Mouse (Mus musculus) liver, embryonic 14.5 days (tissue): Measurements from ENCODE around the gene Cep250. TPM values are rescaled to one million over a fixed set of nuclear protein-coding genes. Genes with fewer than 3 reads are reported as not detected.

Experiments used
- ATAC-seq: fragments of 200-750 bp; cut with Nextera tagmentation; 2 replicates; pipeline ENCODE4 v1.8.0; 2017; ENCODE audit warnings: moderate number of reproducible peaks, mild to moderate bottlenecking, moderate library complexity; ENCODE audit not compliant: insufficient read depth
- DNase-seq, 3 experiments: peaks; one replicate each; pipeline ENCODE4 v3.0.0-alpha.2; 2012 to 2013; ENCODE audit warnings: low read depth in 3 of 3, low spot score in 3 of 3
- H3K27ac ChIP-seq: fragments of 300-500 bp; sonication (generic); 2 replicates; pipeline ENCODE4 v1.5.1; 2014; ENCODE audit warnings: moderate library complexity, mild to moderate bottlenecking, control low read depth, inconsistent platforms
- H3K27me3 ChIP-seq: fragments of 300-500 bp; sonication (generic); 2 replicates; pipeline ENCODE4 v1.6.1; 2014; ENCODE audit warnings: mild to moderate bottlenecking, low read length, moderate library complexity; ENCODE audit not compliant: control insufficient read depth, insufficient read depth
- H3K36me3 ChIP-seq: fragments of 300-500 bp; sonication (generic); replicated peaks from 2 replicates; pipeline ENCODE4 v1.6.1; 2014; ENCODE audit warnings: low read depth; ENCODE audit not compliant: control insufficient read depth, insufficient read depth
- H3K4me1 ChIP-seq, 2 experiments: fragments of 200-500 bp in 1 of 2; fragments of 300-500 bp in 1 of 2; sonication (generic) in 1 of 2; replicated peaks; 2 replicates each; pipeline ENCODE4 v1.6.1; 2012 to 2014; ENCODE audit warnings: antibody characterized with exemption in 1 of 2, inconsistent platforms in 1 of 2, low read length in 1 of 2; ENCODE audit not compliant: control insufficient read depth in 2 of 2, insufficient read depth in 2 of 2
- H3K4me2 ChIP-seq: fragments of 300-500 bp; sonication (generic); 2 replicates; pipeline ENCODE4 v1.6.1; 2014; ENCODE audit warnings: low read depth, mild to moderate bottlenecking, control low read depth, moderate library complexity
- H3K4me3 ChIP-seq, 2 experiments: fragments of 200-500 bp in 1 of 2; fragments of 300-500 bp in 1 of 2; sonication (generic) in 1 of 2; 2 replicates each; pipeline ENCODE4 v1.5.1; 2012 to 2014; ENCODE audit warnings: low read depth in 2 of 2, low read length in 2 of 2, mild to moderate bottlenecking in 2 of 2, control low read depth in 1 of 2, inconsistent platforms in 1 of 2, moderate library complexity in 1 of 2; ENCODE audit not compliant: insufficient read depth in 1 of 2
- H3K9ac ChIP-seq: fragments of 300-500 bp; sonication (generic); replicated peaks from 2 replicates; pipeline ENCODE4 v1.6.1; 2014; ENCODE audit warnings: mild to moderate bottlenecking, control low read depth, moderate library complexity
- H3K9me3 ChIP-seq: fragments of 300-500 bp; sonication (generic); 2 replicates; pipeline ENCODE4 v1.6.1; 2016; ENCODE audit warnings: low read length, mixed read lengths; ENCODE audit not compliant: control insufficient read depth
- CTCF ChIP-seq: IDR thresholded peaks from 2 replicates; pipeline ENCODE4 v1.5.1; 2016; ENCODE audit warnings: antibody characterized with exemption, low read depth, control low read depth
- EP300 ChIP-seq: IDR thresholded peaks from 2 replicates; pipeline ENCODE4 v1.6.1; 2016; ENCODE audit warnings: antibody characterized with exemption, low read depth
- WGBS: fragments of 180-500 bp; shearing (Covaris S2); extraction: QIAGEN DNeasy Blood & Tissue Kit; methylation state at CpG from one replicate; pipeline ENCODE4 v1.1.7; 2014; ENCODE audit not compliant: insufficient replicate concordance; 5-methylcytosine and 5-hydroxymethylcytosine counted together
- polyA plus RNA-seq, 2 experiments: library from polyadenylated mRNA; depleted of rRNA in 1 of 2; stranded (reverse) in 1 of 2; unstranded in 1 of 2; fragments of >200 nt; fragmentation: Nextera tagmentation in 1 of 2; extraction: Ambion mirVana in 1 of 2; gene quantifications; 2 replicates each; pipeline versions ENCODE4 v1.2.1 to v1.2.3; 2012 to 2014

Gene Cep250
- polyA plus RNA-seq, 2 experiments = 7.4 to 9.8 TPM

DNA sequence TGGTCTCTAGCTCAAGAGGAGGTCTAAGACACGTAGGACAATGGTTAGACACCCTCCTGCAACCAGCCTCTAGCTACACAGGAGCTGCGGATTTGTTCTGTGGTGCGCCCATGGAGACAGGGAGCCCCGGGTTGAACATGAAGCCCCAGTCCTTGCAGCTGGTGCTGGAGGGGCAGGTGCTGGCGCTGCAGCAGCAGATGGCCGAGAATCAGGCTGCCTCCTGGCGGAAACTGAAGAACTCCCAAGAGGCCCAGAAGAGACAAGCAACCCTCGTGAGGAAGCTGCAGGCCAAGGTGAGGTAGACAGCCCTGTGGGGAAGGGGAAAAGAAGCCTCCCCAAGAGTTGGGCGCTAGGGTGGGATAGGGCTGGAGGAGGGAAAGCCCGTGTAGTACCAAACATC, 5.6 kb downstream of the Cep250 start:
- no peak for DNase-seq
- H3K4me3 ChIP-seq = no peak overlapping the region
- WGBS = 78% methylated on average over 10 of the region's 10 CpGs
- H3K4me2 ChIP-seq = no peak overlapping the region
- no peaks in the 10 kb centered on the region for H3K9me3 ChIP-seq
- TF ChIP-seq EP300 = no peak
- no peak for TF ChIP-seq CTCF
- no peaks in the 10 kb centered on the region for H3K27me3 ChIP-seq
- ATAC-seq = no peak
- no peaks in the 10 kb centered on the region; the same call in none of the 2 replicates for H3K36me3 ChIP-seq
- no peak overlapping the region for H3K9ac ChIP-seq
- H3K4me1 ChIP-seq = peaks cover 0 to 4% of the 10 kb centered on the region in 2 experiments; a peak in 1 of 4 replicates
- no peak overlapping the region for H3K27ac ChIP-seq

DNA sequence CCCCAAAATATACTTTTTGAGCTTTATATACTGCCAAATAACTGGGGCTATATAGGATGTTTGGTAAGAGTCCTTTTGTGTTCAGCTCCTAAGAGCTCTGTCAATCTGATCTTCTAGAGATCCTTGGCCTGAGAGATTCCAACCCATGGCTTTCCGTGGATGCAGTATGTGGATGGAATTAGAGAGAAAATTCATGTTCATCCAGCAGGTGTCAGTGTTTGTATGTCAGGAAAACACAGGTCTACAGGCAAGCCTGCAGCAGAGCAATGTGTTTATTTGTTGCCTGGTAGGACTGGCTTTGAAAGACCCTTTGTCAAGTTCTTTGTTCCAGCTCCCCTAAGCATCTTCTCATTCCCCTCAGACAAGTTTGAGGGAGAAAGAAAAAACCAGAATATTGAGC, 6.7 kb downstream of the Cep250 start:
- ATAC-seq = no peak
- Histone ChIP-seq H3K27ac (no peak overlapping the region), H3K4me3 (no peak overlapping the region), H3K9me3 (no peaks in the 10 kb centered on the region), H3K27me3 (no peaks in the 10 kb centered on the region), H3K4me1 (no peaks in the 10 kb centered on the region), H3K36me3 (peaks cover 7% of the 10 kb centered on the region), H3K9ac (no peak overlapping the region), H3K4me2 (no peak overlapping the region)
- peak in 1 of 3 experiments; percentile 32 for DNase-seq
- TF ChIP-seq EP300 (no peak), CTCF (peak; percentile 63; the same call in 1 of the 2 replicates)
- 71% methylated on average over 1 of the region's 1 CpGs for WGBS

- no peak for TF ChIP-seq EP300
- no peak for TF ChIP-seq CTCF
- no peak overlapping the region for H3K4me3 ChIP-seq
- no peak overlapping the region for H3K9ac ChIP-seq
- H3K36me3 ChIP-seq = peaks cover 37% of the 10 kb centered on the region
- ATAC-seq (0 out of 2 replicates have a peak, but pooled peaks have one; percentile 23), DNase-seq (no peak)
- H3K4me2 ChIP-seq = no peak overlapping the region
- H3K27ac ChIP-seq = no peak overlapping the region
- no peaks in the 10 kb centered on the region for H3K27me3 ChIP-seq
- H3K4me1 ChIP-seq = peaks cover 0 to 7% of the 10 kb centered on the region in 2 experiments; a peak in 3 of 4 replicates
- H3K9me3 ChIP-seq = no peaks in the 10 kb centered on the region
- WGBS = 53% methylated on average over 6 of the region's 6 CpGs
Measured at GRCm38 (mm10) chr2:155973348-155973747, 17.1 kb downstream of the Cep250 start.

- H3K4me3 ChIP-seq = no peak overlapping the region
- H3K36me3 ChIP-seq = peaks cover 32% of the 10 kb centered on the region
- no peaks in the 10 kb centered on the region for H3K27me3 ChIP-seq
- no peak overlapping the region for H3K9ac ChIP-seq
- H3K9me3 ChIP-seq = no peaks in the 10 kb centered on the region
- TF ChIP-seq CTCF (peak; percentile 25), EP300 (no peak)
- no peak for ATAC-seq
- 76% methylated on average over 14 of the region's 14 CpGs for WGBS
- no peak overlapping the region for H3K27ac ChIP-seq
- peaks cover 0 to 7% of the 10 kb centered on the region in 2 experiments; a peak in 3 of 4 replicates for H3K4me1 ChIP-seq
- H3K4me2 ChIP-seq = no peak overlapping the region
- DNase-seq = no peak
Measured at GRCm38 (mm10) chr2:155974087-155974731, 18.0 kb downstream of the Cep250 start.

GRCm38 (mm10) chr2:155979328-155979991, 23.2 kb downstream of the Cep250 start:
- no peaks in the 10 kb centered on the region for H3K9me3 ChIP-seq
- 27% methylated on average over 5 of the region's 5 CpGs for WGBS
- H3K4me1 ChIP-seq = no peaks in the 10 kb centered on the region
- no peak overlapping the region; the same call in 1 of the 2 replicates for H3K9ac ChIP-seq
- no peak for ATAC-seq
- H3K27ac ChIP-seq = no peak overlapping the region
- no peak for DNase-seq
- H3K4me2 ChIP-seq = no peak overlapping the region; the same call in 1 of the 2 replicates
- H3K4me3 ChIP-seq = peak overlapping the region in 1 of 2 experiments; percentile 28; a peak in 1 of 4 replicates
- TF ChIP-seq CTCF (no peak), EP300 (no peak)
- no peaks in the 10 kb centered on the region for H3K27me3 ChIP-seq
- H3K36me3 ChIP-seq = peaks cover 19% of the 10 kb centered on the region
